Mouse (Mus musculus): ENCODE measurements around the gene Plch2.

Gene Plch2

DNA sequence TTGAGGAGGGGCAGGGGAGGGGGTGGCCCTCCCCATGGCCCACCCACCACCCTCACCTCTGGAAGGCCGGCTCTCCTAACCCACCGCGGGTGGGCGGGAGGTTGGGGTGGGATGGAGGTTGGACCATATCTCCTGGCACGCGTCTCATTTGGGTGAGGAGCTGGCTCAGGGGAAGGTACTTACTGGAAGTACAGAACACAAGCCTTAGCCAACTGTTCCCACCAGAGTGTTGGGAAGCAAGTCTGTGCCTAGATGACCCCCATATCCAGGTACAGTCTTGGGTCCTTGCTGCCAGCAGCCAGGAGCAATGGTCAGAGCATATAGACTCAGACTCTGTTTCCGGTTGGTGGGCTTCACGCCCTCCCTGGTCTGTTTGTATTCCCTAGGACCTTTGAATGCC is 98.0 kb downstream of the Plch2 start:
- DNase-seq (ENCODE audit: low spot score in 2 of 2): no peak

DNA sequence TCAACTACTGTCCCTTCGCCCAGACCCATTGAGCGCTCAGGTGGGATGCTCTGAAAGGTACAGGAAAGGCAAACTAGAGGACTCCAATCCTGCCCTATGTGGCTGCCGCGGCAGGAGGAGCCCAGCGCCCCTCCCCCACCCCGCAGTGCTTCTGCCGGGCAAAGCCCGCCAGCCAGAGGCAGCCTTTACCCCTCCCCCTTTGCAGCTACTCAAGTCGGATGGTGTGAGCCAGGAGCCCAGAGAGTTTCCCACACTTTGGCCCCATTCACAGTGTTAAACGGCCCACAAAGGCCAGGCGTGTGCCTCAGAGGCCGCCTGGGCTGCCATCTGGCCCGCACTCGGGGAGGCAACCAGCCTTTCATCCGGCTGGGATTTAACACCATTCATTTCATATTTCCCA is 98.4 kb downstream of the Plch2 start:
- DNase-seq (ENCODE audit: low spot score in 2 of 2): peak in 1 of 2 experiments; percentile 41

DNA sequence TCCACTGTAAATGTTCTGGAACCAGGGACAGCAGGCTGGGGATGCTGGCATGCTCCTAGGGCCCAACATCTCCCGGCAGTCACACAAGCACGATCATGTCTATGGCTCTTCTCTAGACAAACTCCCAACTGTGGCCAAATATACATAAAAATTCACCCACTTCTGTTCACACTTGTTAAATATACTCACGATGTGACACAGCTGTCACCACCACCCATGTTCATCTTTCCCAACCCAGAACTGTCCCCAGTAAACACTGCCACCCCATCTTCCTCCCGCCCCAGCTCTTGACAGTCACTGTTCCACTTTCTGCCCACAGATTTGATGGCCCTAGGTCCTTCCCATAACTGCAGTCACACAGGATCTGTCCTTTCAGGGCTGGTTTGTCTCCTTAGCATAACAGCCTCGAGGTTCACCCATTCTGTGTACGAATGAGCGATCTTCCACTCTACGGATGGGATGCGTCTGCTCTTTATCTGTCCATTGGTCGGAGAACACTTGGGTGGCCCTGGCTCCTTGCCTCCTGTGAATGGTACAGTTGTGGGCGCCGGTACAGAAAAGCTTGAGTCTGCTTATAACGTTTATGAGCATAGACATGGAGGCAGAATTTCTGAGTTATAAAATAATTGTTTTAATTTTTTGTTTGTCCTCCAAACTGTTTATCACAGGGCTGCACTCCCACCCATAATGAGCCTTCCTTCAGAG is 99.1 kb downstream of the Plch2 start:
- DNase-seq (ENCODE audit: low spot score in 2 of 2): no peak

DNA sequence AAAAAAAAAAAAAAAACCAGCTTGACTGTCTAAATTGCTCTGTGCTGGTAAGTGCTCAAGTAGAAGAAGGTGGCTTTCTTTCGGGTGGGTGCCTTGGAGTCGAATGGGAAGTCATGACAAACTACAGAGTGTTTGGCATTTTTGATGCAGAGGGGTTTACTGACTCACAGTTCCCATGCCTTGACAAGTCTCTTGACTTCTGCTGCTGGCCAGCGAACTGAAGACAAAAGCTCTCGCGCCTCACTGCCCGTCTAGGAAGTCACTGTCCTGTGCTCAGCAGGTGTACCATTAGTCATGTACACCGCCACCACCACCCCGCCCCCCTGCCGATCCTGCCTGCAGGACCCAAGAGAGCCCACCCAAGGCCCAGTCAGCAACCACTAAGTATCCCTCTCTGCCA is 100.0 kb downstream of the Plch2 start:
- DNase-seq (ENCODE audit: low spot score in 2 of 2): no peak

DNA sequence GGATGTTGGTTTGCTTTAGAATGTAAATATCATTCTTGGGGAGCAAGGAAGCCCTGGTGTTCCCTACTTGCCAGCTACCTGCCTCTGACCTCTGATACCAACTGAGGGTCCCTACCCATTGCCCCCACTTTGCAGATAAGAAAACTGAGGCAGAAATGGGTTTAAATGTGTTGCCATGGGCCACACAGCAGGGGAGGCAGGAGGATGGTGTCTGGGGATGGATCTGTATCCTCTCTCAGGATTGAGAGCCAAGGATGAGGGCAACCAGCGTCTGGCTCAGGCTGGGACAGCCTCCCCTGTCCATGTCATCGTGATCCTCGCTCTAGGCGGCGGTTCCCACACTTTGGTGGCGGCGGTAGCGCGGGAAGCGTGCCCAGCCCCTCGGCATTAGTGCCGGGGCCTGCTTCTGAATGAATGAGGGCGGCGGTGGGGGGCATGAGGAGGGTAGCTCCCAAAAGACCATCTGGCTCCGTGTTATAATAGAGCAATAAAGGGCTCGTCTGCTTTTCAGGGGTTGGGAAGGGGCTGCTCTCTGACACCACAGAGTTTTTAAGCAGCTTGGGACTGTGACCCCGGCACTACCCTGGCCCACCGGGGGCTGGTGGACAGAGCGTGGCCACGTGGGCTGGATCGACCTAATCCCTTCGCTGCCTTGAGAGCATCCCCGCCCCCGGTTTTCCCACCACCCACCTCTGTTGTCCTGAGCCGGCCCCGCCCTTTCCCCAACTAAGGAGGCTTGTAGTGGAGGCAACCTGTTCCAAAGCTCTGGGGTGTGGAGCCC is 103.9 kb downstream of the Plch2 start:
- no peak for DNase-seq (ENCODE audit: low spot score in 2 of 2)

DNA sequence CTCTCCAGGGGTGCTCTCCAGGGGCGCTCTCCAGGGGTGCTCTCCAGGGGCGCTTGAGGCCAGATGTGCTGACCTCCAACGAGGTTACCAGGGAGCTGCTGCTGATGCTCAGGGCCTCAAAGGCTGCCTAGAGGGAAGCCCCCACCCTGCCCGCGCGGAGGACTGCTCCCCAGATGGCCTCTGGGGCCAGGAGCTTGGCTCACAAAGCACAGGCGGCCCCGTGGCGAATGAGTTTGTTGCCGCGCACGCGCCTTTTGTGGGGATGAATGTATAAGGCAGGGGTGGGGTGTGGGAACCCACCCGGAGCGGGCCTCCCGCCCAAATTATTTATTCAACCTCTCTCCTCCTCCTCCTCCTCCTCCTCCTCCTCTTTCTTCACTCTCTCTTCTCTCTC is 107.0 kb downstream of the Plch2 start:
- DNase-seq (ENCODE audit: low spot score in 2 of 2): no peak

DNA sequence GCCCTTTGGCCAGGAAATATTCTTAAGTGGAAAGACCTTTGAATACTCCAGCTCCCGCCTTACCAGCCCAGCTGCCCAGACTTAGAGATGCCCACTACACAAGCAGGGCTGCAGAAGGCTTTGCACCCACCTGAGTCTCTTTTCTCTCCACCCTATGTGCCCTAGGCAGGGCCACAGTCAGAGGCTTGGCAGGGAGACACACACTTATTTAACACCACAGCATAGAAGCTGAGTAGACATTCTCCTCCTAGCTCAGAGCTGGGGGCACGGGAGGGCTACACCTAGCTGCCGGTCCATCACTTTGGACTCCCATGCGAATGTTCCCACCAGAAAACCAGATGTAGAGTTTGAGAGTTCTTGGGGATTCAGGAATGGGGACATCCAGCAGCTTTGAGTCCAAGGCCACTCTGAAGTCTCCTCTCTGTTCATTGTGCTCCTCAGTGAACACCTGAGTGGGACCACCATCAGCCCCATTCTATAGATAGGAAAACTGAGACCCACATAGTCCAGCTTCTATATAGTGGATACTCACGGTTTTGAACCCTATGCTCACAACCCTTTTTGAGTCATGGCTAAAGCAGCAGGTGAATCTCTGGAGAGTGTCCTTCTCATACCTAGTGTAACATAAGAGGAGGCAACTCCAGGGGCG is 107.5 kb downstream of the Plch2 start:
- DNase-seq (ENCODE audit: low spot score in 2 of 2): no peak

DNA sequence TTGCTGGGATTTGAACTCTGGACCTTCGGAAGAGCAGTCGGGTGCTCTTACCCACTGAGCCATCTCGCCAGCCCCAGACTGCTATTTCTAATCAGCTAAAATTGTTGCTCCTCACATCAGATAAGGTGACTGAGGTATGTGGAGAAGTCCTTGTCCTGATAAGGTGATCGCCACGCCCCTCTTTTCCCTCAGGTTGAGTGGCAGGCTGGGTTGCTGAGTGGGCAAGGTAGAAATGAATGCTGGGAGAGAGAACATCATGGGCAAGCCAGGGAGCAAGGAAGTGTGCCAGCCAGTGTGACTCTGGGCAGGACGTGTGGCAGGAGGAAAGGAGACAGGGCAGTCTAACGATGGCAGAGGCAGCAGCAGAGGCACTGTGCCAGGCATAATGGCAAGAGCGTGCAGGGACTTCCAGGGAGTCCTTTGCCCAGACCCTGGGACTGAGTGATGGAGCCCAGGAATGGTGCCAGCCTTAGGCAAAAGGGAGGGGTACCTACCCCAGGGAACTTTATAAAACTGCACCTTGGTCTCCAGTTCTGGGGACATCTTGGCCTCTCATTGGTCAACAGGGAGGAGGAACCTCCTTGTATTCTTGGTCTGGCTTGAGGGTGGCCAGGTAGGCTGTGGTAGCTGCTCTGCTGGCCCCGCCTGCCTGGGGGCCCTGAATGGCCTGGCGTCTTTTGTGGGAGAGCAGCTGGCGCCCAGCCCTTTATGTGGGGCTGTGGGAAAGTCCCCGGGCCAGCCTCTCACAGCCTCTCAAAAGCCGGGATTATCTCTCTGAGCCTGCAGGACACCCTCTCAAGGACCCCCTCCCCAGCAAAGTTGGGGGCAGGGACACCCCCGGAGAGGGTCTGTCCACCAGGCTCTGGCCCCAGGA is 108.3 kb downstream of the Plch2 start:
- DNase-seq (ENCODE audit: low spot score in 2 of 2): no peak

DNA sequence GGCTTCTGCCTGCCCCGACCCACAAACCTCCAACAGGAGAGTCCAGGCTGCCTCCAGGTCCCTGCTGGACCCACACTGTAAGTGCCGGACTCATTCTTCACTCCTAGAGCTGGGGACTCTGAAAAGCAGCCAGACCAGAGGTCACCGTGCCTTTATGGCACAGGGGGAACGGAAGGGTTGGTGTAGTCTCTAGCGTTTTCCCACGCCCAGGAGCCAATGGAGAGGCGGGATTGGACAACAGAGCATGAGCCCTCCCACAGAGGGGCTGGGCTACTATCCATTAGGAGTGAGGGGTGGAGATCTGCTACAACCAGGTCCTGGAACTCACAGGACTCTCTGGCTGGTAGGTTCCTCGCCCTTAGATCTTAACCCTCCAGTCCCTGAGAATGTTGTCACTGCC is 110.3 kb downstream of the Plch2 start:
- no peak for DNase-seq (ENCODE audit: low spot score in 2 of 2)

DNA sequence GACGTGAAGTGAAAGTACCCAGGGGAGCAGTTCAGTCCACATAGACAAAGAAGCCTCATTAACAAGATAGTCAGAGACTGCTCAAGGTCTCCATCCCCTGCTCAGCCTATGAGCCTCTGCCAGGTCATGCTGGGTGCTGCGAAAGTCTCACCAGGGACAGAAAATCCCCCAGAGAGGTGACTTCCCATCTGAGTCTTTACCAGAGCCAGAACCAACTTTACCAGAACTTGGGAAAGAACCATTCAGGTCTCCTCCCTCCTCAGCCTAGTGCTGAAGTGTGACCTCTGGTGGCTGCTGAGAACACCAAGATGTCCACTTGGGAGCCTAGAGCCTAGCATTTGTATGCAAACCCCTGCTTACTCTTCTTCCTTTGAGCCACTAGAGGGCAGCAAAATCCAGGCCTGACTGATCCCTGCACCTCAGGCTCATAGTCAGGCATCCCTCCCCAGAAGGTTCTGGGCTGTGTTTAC is 112.4 kb downstream of the Plch2 start:
- peak; percentile 68 to 80 for DNase-seq (ENCODE audit: low spot score in 2 of 2)

DNA sequence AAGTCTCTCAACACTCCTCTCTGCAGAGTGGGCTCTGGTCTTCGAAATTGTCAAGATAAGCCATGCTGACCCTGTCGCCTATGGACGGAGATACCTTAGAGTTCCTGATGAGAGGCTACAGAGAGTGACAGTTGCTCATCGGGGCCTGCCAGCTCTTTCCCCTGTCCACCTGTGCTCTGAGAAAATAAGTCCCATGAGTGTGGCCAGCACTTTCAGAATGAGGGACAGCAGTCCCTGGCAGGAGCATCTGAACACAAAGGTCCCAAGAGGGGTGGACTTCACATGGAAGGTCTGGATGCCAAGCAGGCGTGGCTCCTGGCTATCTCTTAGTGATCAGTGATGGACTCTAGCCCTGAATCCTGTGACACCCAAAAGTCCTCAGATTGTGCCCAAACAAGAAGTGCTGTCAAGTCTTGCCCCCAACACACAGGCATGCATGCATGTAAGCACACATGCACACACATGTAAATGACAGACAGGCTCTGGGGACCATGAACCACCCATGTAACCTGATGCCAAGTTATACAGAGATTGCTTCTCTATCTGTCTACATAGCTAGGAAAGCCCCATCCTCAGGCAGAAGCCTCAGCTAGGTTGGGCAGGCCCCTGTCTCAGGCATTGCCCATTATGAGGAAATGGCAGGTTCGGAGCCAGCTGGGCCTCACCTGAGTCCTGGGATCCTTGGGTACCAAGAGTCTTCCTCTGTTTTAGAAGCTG is 113.1 kb downstream of the Plch2 start:
- no peak for DNase-seq (ENCODE audit: low spot score in 2 of 2)

DNA sequence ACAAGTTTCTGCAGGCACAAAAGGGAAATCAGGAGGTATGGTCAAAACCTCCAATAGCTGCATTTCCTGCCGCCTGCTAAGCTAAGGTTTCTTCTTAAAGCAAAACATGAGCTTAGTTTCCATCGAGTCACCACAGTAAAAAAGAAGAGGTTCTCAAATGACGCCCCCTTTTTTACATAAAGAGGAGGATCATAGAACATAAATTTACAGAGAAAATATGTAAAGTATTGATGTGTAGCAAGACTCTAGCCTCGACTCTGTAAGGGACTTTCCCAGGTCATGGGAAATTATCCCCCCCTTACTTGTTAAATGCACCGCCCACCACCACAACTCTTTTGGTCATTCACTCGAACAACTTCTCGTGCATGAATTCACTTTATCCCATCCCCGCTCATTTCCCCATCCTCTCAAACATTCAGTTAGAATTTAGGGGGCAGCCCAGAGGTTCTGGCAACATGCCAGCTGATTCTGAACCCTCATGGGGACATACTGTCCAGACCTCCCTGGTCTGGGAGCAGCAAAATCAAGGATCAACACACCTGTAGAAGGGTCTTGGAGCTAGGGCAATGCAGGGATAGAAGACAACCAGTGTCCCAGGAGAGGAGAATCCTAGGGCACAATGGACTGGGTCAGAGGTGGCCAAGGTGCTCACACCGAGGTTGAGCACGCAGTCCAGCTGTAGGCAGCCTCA is 113.8 kb downstream of the Plch2 start:
- no peak for DNase-seq (ENCODE audit: low spot score in 2 of 2)

DNA sequence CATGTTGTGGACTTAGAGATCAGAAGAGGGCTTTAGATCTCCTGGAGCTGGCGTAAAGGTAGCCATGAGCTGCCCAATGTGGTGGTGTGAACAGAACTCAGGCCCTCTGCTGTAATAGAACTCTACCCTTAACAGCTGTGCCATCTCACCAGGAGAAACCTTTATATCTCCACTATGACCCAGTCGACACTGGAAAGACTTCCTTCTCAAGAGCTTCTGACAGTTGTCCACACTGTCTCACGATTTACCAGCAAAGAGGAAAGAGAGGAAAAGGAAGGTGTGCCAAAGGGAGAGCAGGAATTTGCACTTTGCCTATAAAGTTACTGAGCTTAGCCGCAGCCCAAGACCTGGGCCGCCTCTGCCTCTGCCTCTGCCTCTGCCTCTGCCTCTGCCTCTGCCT is 114.8 kb downstream of the Plch2 start:
- no peak for DNase-seq (ENCODE audit: low spot score in 2 of 2)

DNA sequence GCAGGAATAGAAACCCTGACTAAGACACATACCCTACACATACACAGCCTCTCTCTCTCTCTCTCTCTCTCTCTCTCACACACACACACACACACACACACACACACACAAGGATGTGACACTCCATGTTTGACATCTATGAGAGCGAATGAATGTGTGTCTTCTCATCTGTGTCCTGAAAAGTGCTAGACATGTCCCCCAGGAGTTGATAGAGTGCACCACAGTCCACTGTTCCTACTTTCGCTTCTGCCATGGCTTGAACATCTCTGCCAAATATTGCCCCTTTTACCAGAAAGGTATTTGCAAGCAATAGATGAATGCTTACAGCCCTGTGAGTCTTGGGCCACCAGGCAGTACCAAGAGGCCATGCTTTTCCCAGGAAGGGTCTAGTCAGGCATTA is 116.4 kb downstream of the Plch2 start:
- no peak for DNase-seq (ENCODE audit: low spot score in 2 of 2)

DNA sequence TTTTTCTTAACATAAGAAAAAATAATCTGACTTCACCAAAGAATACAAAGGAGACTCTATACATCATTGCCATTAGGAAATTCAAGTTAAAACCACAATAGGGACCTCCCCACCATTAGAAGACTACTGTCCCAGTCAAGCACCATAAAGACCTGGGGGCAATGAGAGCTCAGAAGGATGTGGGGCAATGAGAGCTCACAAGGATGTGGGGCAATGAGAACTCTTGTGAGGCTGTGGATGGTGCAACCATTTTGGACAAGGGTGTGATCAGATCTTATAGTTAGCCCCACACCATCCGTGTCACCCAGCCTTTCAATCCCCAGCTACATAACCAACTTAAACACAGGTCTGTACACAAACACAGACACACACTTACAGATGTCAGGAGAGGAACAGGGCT is 118.8 kb downstream of the Plch2 start:
- DNase-seq (ENCODE audit: low spot score in 2 of 2): no peak

DNA sequence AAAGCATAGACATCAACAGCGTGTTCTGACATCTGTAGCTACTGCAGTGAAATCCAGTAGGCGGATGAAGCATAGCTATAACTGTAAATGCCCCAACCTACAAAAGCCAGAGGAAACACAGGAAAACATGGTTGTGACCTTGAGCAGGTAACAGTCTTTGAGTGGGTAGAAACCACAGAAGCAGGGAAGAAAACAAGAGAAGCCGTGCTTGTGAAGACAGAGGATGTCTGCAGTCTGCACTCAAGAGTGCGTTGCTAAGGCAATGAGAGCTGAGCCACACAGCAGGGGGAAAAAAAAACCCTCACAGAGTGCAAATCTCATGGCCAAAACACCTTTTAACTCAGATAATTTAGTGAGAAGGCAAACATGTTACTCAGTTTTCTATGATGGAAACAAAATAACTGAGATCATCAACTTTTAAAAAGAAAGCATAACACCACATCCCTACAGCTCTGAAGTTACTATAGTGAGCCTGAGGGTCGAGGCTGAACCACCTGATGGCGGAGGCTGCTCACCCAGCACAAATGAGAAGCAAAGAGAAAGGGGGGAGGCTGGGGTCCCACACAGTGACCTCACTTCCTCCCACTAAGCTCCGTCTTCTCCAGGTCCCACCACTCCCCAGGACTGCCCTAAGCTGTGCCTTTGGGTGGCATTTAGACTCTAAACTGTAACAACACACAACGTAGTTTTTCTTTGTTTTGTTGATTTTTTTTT is 119.9 kb downstream of the Plch2 start:
- DNase-seq (ENCODE audit: low spot score in 2 of 2): peak; percentile 55 to 66

DNA sequence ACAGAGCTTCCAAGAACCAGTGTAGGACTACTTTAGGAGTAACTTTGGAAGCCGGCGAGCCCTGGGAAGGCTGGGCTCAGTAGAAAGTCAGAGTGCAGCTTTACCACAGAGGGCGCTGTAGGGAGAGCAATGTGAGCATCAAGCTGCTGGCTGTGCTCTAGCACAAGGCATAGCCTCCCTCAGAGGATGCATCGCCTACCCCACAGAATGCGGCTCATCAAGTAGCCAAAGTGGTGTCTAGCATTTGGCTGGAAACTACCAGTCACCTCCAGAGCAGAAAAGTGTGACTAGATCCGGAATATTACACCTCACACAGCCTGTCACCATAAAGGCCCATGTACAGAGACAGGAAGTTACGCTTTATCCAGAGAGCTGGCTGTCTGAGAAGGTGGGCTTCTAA is 120.8 kb downstream of the Plch2 start:
- peak; percentile 58 to 69 for DNase-seq (ENCODE audit: low spot score in 2 of 2)

DNA sequence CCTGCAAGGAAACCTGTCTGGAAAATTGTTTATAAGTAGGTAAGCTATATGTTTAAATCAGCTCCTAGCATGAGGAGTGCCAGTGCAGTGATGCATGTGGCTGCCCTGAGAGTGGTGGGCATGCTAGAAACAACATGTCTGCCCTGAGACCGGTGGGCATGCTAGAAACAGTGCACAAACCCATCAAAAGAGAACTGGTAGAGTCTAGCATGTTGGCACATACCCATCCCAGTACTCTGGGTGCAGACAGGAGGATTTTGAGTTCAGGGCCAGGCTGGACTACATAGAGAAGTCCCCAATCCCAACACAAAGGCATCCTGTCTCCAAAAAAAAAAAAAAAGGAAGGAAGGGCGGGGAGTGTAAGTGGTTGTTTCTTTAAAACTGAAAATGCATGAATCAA is 121.8 kb downstream of the Plch2 start:
- no peak for DNase-seq (ENCODE audit: low spot score in 2 of 2)

DNA sequence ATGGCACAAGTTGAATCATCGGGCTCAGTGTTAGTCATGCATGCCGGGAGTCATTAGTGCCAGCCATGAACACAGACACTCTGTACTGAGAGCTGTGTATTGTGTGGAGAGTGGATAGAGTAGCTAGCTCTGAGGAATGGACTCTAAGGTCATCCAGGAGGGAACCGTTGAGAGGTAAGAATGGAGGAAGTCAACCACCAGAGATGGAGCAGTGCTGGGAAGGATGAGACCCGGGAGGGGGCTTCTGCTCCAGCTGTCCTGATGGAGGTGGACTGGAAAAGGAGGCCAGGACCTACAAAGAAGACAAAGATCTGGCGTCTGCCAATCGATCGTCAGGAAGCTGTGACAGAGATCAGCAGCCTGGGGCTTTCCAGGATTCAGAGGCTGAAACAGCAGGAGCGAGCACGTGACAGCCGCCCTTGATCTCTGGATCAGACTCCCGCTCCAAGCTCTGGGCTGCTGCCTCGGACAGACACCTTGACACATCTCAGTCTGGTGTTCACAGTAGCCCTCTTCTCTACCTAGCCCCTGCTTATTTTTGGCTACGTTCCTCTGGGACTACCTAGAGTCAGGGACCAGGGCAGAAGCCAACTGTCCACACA is 123.2 kb downstream of the Plch2 start:
- DNase-seq (ENCODE audit: low spot score in 2 of 2): no peak

Measured in thymus, postnatal 10 days (tissue).